In genomic region chr10:13007876-13008736, GRCm38 (mm10) we compare ENCODE assay signal across 7 mouse cellular contexts. TPM values are rescaled to one million over a fixed set of nuclear protein-coding genes. Genes with fewer than 3 reads are reported as not detected.
DNase-seq lines count a peak whose midpoint lies in the region; ATAC-seq lines count a peak whose summit lies in the region.

No protein-coding gene starts in this region.

- peaks cover 13% of the 10 kb centered on the region for H3K4me1 ChIP-seq in intestine, embryonic 16.5 days (ENCODE audit: control insufficient read depth, insufficient read depth, low read length)
- peaks cover 10% of the 10 kb centered on the region for H3K4me1 ChIP-seq in midbrain, embryonic 11.5 days (ENCODE audit: control insufficient read depth, insufficient read depth, low read length)

- no peaks in the 10 kb centered on the region for H3K9me3 ChIP-seq in intestine, embryonic 16.5 days (ENCODE audit: control insufficient read depth, low read length)
- H3K9me3 ChIP-seq in midbrain, embryonic 11.5 days (ENCODE audit: control insufficient read depth, low read length) = no peaks in the 10 kb centered on the region

- 0 out of 2 replicates have a peak, but pooled peaks cover 2% of the 10 kb centered on the region for H3K36me3 ChIP-seq in intestine, embryonic 16.5 days (ENCODE audit: control insufficient read depth, insufficient read depth, low read length)
- no peaks in the 10 kb centered on the region for H3K36me3 ChIP-seq in midbrain, embryonic 11.5 days (ENCODE audit: control insufficient read depth, insufficient read depth, low read length)

- peak; percentile 96 for DNase-seq in adrenal gland, adult 8-10 months
- peak; percentile 91 for DNase-seq in embryo, embryonic 9.5 days (ENCODE audit: extremely low spot score)
- peak; percentile 83 to 92 for DNase-seq in gastrocnemius, postnatal 4 days (ENCODE audit: low spot score in 2 of 2)
- DNase-seq in left cerebral cortex, postnatal 36 days (ENCODE audit: low spot score in 2 of 2) = peak; percentile 96
- peak; percentile 98 for DNase-seq in midbrain, embryonic 11.5 days (ENCODE audit: low spot score, missing footprints)
- peak; percentile 96 for DNase-seq in skeletal muscle tissue, adult 2 months (ENCODE audit: low read depth, low spot score)

- H3K27ac ChIP-seq in intestine, embryonic 16.5 days (ENCODE audit: low read length) = peak overlapping the region; percentile 34
- H3K27ac ChIP-seq in midbrain, embryonic 11.5 days (ENCODE audit: low read depth, low read length) = peak overlapping the region; percentile 40

- peak overlapping the region; percentile 76 for H3K4me2 ChIP-seq in intestine, embryonic 16.5 days (ENCODE audit: low read depth, low read length)
- peak overlapping the region; percentile 81 for H3K4me2 ChIP-seq in midbrain, embryonic 11.5 days

- intact Hi-C loops in left cerebral cortex, postnatal 36 days (cut with DNase I) = no loop called here

- peak; percentile 100 for ATAC-seq in intestine, embryonic 16.5 days
- peak; percentile 99 for ATAC-seq in midbrain, embryonic 11.5 days (ENCODE audit: low FRiP score)

- 3% methylated on average over 52 of the region's 52 CpGs for WGBS in intestine, embryonic 16.5 days
- WGBS in midbrain, embryonic 11.5 days = 4% methylated on average over 52 of the region's 52 CpGs

- H3K27me3 ChIP-seq in intestine, embryonic 16.5 days (replicated peaks; ENCODE audit: control insufficient read depth, insufficient read depth, low read length) = no peaks in the 10 kb centered on the region
- H3K27me3 ChIP-seq in midbrain, embryonic 11.5 days (ENCODE audit: control insufficient read depth, insufficient read depth, low read length) = no peaks in the 10 kb centered on the region

- peak overlapping the region; percentile 81 for H3K9ac ChIP-seq in intestine, embryonic 16.5 days (ENCODE audit: low read depth, low read length)
- H3K9ac ChIP-seq in midbrain, embryonic 11.5 days (ENCODE audit: low read length) = peak overlapping the region; percentile 83

- H3K4me3 ChIP-seq in intestine, embryonic 16.5 days (ENCODE audit: low read length) = peak overlapping the region; percentile 85
- peak overlapping the region; percentile 95 for H3K4me3 ChIP-seq in midbrain, embryonic 11.5 days (ENCODE audit: low read depth, low read length)

RNA-seq across cellular contexts. Expression of gene Sf3b5, which starts 3.0 kb away (rescaled TPM):
- 10 to 100 TPM; 11.5 to 14.3 (median 12.5) TPM for total RNA-seq in adrenal gland, adult 8-10 months (2022)
- total RNA-seq in gastrocnemius, postnatal 4 days (2021) = 1 to 10 TPM; 7.1 to 7.9 TPM
- polyA plus RNA-seq in intestine, embryonic 16.5 days (2015; fragmentation: Nextera tagmentation; extraction: Ambion mirVana) = 30.8 and 35.0 TPM in 2 replicates
- 1 to 10 TPM; 7.3 to 8.5 TPM for total RNA-seq in left cerebral cortex, postnatal 36 days (2021)
- polyA plus RNA-seq in midbrain, embryonic 11.5 days (2014; fragmentation: Nextera tagmentation; extraction: Ambion mirVana) = 39.2 and 39.9 TPM in 2 replicates

RNA-seq across cellular contexts. Expression of gene Stx11, which starts 44.0 kb away (rescaled TPM):
- total RNA-seq in adrenal gland, adult 8-10 months (2022) = 10 to 100 TPM in 1 of 4 experiments, 1 to 10 TPM in 3; 7.7 to 10.2 (median 8.5) TPM
- total RNA-seq in gastrocnemius, postnatal 4 days (2021) = 1 to 10 TPM; 1.7 to 3.8 TPM
- 1.1 and 1.6 TPM in 2 replicates for polyA plus RNA-seq in intestine, embryonic 16.5 days (2015; fragmentation: Nextera tagmentation; extraction: Ambion mirVana)
- under 1 TPM in 1 of 2 experiments, not detected in 1; 0.39 TPM for total RNA-seq in left cerebral cortex, postnatal 36 days (2021)
- polyA plus RNA-seq in midbrain, embryonic 11.5 days (2014; fragmentation: Nextera tagmentation; extraction: Ambion mirVana) = 2.0 and 2.2 TPM in 2 replicates

RNA-seq across cellular contexts. Expression of gene Plagl1, which starts 52.2 kb away (rescaled TPM):
- total RNA-seq in adrenal gland, adult 8-10 months (2022) = 10 to 100 TPM in 2 of 4 experiments, 1 to 10 TPM in 2; 5.8 to 16.0 (median 11.3) TPM
- total RNA-seq in gastrocnemius, postnatal 4 days (2021) = 100 to 1,000 TPM; 563 to 582 TPM
- 113 and 119 TPM in 2 replicates for polyA plus RNA-seq in intestine, embryonic 16.5 days (2015; fragmentation: Nextera tagmentation; extraction: Ambion mirVana)
- 10 to 100 TPM; 16.8 to 20.2 TPM for total RNA-seq in left cerebral cortex, postnatal 36 days (2021)
- 129 and 142 TPM in 2 replicates for polyA plus RNA-seq in midbrain, embryonic 11.5 days (2014; fragmentation: Nextera tagmentation; extraction: Ambion mirVana)

Comparison
In these comparisons a context has a peak if more than half of its experiments do, and no peak if none do; other contexts are left out.
1. Peak in every context shown above with its lines: DNase-seq, ATAC-seq, H3K4me3 ChIP-seq and H3K27ac ChIP-seq.
2. RNA of gene Plagl1, which starts 52.2 kb away (total RNA-seq): 563 to 582 TPM in gastrocnemius, postnatal 4 days; 16.8 to 20.2 TPM in left cerebral cortex, postnatal 36 days and 5.8 to 16.0 TPM in adrenal gland, adult 8-10 months; every median in the first group is over 10 times any median in the second.